Mouse (Mus musculus) heart, adult 2 months (tissue): ENCODE results near the gene Aif1l.

Experiments
- EP300 ChIP-seq: fragments of 200-500 bp; IDR thresholded peaks from 2 replicates; pipeline ENCODE4 v1.6.1; 2011; ENCODE audit warnings: low read depth, low read length, control low read depth; ENCODE audit not compliant: insufficient read depth
- POLR2A ChIP-seq: fragments of 200-500 bp; IDR thresholded peaks from 2 replicates; pipeline ENCODE4 v1.6.1; 2011; ENCODE audit warnings: mild to moderate bottlenecking, low read depth, low read length, control low read depth; ENCODE audit not compliant: insufficient read depth

DNA sequence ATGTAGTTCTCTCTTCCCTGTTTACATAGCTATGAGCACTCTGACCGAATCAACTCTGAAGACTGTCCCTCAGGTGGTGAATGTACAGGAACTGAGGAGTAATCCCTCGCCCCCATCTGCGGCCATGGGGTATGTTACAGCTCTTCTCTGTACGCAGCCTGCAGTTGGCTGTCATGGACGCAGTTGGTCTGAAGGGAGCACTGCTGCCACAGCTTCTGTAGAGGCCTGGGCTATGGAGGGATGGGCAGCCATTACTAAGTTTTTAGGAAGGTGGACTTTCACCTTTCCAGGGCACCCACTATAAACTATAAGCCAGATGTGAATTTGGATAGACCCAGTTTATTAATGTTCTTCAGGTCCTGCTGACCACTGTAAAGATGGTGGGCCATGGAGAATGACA, 70.3 kb downstream of the Aif1l start:
- TF ChIP-seq POLR2A (no peak), EP300 (no peak)
